Mouse (Mus musculus) cerebellum, adult 11 months (tissue): ENCODE data around the gene Cd40.
A peak's percentile ranks its signal among the peaks of the same experiment; 100 is the strongest.

ENCODE experiments used
- DNase-seq: peaks from one replicate; pipeline ENCODE4 v3.0.0; 2022

The Cd40 gene

DNA sequence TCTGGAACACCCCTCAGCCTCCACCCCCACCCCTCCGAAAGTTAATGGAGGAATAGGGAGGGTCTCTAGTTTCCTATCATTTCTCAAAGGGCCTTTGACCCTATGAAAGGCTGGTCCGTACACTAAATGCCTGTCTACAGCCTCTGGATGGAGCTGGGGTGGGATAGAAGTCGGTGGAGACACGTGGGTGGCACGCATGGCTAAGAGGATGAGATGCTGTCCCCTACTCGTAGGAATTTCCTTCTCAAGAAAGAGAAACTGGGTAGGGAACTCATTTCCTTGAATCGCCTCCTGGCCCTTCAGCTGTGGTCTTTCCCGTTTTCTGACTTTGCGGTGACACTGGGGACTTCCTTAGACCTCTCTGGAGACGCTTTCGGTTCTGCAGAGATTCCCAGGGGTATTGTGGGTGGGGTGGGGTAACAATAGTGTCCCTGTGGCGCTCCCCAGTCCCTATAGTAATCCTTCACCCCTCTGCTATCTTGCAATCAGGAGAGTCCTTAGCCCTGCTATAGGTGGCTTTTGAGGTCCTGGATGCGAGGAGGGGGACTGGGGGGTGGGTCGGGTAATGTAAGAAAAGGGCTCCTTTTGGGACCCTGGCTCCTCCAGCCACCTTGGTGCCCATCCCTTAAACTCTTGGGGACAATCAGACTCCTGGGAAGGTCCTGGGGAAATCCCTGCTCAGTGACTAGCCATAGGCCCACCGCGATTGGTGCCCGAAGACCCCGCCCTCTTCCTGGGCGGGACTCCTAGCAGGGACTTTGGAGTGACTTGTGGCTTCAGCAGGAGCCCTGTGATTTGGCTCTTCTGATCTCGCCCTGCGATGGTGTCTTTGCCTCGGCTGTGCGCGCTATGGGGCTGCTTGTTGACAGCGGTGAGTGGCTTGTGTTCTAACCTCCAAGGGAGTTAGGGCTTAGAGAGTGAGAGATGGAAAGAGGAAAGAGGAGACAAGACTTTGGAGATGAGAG is at the start of gene Cd40:
Cd40 (plus strand) TSS at position 740 of the 965 bp plus-strand sequence.
- no peak for DNase-seq

DNA sequence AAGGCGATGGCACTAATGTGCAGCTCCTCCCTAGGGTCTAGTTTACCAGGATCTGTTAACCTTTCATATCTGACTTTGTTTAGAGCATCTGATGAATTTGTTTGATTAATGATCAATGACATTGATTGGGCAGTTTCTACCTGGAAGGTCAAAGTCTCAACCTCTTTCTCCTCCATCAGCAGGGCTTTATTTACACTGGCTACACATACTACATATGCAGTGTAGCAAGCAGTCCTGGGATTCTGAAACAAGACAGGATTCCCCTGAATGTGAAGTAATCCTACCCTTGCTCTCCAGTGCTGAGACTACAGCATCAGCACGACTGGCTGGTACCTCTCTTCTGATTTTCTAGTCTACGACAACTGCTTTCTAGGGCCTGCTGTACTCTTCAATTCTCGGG is 48.6 kb upstream of the Cd40 start:
- DNase-seq = no peak

DNA sequence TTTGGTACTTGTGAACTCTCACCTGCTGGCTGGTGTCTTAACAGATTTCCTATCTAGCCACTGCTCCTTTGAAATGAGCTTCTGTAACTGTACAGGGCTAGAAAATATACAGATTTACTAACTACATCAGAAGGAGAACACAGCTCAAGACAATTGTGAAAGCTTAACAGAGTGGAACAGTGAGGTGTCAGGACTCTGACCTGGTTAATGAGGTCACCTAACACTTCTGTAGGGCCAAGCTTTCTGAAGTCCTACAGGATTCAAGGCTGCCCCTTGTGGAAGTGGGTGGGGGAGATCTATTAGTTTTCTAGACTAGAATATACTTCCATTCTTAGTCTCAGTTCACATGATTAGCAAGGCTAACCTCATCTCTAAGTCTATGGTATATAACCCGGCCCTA is 47.4 kb upstream of the Cd40 start:
- no peak for DNase-seq

DNA sequence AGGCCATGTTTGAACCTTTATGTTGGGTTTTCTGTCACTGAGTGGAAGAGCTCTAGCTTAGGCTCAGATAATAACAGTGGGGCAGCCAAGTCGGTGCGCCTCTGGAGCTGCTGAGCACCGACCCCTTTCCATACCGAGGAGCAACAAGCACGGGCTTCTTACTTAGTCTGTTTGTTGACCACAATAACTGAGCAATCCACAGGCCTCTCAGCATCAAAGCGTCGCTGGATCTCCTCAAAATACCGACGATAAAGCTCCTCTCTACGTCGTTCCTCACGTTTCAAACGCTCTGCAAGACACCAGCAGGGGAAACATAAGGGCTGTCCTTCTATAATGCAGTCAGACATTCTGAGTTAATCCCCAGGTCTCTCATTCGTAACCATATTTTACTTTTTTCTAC is 46.3 kb upstream of the Cd40 start:
- DNase-seq = no peak

DNA sequence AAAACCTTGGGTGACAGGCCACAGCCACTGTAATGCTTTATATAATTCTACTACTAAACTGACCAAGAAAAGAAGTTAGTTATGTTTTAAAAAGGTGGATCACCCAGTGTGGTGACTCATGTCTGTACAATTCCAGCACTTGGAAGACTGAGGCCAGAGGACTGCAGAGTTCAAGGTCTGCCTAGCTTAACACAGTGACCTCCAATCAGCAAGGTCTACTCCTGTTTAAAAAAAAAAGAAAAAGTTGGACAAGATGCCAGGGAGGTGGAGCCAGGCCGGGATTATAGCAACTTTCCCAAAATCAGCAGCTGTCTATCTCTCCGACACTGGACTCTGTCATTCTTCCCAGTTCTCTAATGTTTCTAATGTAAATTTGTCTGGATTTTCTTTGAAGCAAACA is 45.8 kb upstream of the Cd40 start:
- no peak for DNase-seq

DNA sequence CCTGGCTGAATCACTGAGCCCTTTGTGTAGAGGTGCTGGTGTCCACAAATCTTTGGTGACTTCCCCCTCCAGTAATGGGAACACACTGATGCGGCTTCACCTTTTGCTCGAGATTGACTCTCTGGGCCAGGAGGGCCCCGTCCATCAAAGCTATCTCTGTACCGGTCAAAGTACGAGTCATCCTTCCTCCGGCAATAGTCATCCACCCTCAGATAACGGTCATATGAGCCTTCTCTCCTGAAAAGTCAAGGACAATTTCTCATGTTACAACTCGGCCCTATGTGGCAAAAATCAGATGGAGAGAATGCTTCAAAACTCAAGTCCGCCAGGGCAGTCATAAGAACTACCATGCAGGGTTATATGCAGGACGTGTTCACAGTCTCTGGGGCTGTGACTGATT is 45.1 kb upstream of the Cd40 start:
- DNase-seq = no peak

DNA sequence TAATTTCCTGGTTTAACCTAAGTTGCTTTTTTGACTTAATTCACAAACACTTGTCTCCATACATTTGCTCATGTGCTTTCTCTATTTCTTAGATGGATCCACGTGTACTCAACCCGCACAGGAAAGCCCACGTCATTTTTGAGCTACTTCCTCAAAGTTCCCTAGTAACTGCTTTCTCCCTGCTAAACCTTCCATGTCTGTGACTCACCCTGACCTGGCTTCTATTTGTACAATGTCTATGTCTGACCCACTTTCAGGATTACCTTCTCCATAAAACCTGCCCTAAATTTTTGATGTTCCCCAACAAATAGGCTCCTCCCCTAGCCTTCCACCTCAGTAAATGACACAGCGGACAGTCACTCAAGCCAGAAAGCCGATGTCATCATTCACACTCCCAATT is 40.5 kb upstream of the Cd40 start:
- DNase-seq = no peak

DNA sequence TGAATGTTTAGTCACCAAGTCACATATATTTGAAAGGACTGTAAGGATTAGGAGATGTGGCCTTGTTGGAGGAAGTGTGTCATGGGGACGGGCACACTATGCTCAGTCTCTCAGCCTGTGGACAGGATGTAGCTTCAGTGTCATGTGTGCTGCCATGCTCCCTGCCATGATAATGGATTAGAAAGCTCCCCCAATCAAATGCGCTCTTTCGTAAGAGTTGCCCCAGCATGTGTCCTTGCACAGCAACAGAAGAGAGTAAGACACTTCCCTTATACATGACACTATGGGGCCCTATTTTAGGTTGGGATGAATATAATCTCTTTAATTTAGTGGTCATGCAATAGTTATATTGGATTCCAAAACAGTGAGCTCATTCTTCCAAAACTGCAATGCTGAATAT is 34.9 kb upstream of the Cd40 start:
- DNase-seq = no peak

DNA sequence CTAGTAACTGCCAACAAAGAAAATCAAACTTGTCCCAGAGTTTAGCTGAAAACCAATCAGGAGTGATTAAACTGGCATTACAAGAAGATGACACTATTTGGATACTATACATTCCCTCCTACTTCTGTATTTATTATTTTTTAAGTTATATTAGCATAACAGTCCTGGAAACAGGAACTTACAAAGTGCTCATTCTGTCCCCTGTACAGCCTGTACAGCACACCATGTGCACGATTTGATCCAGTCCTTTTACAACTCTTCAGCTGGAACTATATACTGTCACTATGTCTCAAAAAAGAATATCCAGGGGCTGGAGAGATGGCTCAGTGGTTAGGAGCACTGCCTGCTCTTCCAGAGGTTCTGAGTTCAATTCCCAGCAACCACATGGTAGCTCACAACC is 28.3 kb upstream of the Cd40 start:
- no peak for DNase-seq

DNA sequence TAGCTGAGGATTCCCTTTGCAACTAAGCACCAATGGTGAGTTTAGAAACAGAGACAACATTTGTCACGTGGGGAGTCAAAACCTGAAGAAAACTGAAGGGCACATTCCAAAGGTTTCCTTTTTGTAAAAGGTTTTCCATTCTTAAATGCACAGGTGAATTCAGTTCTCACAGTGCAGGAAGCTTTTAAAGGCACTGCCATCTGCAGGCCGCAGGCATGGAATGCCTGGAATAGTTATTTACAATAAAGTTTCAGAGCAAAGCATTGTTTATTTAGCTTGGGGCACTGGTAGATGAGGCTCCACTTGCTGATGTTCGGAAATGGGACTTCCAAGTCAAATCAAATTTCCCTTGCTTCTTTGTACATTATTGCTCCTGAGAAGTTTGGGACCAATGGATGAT is 22.9 kb upstream of the Cd40 start:
- DNase-seq = no peak

DNA sequence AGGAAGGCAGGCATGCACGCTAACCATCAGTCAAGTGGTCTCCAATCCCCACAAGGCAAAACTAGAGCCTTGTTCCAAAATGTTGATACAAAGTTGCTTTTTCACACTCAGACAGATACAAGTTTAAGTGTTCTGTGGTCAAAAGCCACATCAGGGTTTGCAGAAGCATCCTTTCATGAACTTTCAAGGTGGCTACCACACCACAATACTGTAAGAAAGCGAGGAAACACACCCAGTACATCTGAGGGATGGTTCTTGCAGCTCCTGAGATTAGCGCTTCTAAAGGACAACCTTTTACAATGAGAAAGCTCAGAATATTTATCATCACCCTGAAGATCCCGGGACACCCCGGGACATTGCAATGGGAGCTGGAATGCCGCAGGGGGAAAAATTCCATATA is 22.1 kb upstream of the Cd40 start:
- no peak for DNase-seq

DNA sequence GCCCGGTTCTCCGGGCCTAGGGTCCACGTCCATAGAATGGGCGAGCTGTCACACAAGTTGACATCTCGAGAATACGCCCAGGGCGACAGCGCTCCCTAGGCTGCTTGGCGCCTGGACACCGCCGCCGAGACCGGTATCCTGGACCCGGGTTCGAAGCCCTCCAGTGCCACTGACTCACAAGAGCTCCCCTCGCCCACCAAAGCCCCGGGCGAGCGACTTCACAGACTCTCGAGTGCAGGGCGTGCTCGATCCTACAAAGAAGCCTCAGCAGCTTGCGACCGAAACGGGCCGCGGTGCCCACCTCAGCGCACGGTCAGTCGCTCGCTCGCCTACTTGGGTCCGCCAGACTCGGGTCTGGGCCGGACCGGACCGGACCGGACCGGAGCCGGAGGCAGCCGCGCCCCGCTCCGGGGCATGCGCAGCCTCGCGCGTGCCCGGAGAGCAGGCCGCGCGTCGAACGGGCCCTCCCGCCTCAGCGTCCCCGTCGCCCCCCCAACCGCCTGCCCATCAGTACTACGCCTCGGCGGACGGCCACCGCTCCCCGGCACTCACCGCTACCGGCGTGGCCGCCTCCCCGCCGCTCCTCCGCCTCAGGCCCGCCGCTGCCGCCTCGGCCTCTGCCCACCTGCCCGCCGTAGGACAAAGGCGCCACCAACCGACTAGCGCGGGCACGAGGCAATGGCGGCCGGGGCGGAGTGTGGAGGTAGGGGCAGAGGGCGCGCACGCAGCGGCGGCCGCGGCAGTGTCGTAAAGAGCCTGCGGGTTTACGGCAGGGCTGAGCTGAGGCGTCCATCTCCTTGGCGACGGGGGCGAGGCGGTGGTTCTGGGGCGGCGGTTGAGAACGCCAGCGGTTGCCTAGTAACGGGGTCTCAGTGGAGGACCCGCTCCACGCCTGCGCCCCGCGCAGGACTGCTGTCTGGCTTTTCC is 21.0 kb upstream of the Cd40 start, which contains the start of gene Ncoa5:
Ncoa5 (minus strand) TSS at position 737 of the 927 bp plus-strand sequence.
- DNase-seq = peak; percentile 94

DNA sequence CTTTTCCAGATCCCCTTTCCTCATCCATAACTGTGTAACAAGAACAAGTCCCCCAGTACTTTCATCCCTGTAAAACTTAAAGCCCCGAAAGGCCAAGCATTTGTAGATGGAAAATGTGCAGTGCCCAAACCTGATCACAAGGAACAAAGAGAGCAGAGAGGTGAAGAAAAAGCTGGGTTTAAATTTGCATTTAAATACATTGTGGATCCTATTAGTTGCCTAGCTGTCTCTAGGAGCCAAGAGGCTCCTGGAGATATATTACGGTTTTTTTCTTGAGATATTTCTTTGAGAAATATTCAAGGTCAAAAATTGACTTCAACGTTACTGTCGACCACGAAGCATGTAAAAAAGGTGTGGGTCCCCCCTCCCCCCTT is 20.4 kb upstream of the Cd40 start:
- DNase-seq = no peak

DNA sequence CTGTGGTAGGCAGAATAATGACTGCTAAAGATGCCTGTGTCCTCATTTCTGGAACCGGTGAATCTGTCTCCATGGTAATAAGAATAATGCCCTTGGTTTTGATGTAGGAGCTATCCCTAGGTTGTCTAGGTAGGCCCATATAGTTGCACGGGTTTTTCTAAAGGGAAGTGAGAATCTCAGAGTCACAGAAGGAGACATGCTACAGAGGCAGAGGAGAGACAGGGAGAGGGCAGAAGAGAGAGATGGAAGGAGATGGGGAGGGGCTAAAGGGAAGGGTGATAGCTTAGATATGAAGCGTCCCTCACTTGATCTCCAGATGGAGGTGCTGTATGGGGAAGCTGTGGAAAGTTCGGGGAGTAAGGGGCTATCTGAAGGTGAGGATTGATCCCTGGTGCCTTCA is 18.0 kb upstream of the Cd40 start:
- no peak for DNase-seq

DNA sequence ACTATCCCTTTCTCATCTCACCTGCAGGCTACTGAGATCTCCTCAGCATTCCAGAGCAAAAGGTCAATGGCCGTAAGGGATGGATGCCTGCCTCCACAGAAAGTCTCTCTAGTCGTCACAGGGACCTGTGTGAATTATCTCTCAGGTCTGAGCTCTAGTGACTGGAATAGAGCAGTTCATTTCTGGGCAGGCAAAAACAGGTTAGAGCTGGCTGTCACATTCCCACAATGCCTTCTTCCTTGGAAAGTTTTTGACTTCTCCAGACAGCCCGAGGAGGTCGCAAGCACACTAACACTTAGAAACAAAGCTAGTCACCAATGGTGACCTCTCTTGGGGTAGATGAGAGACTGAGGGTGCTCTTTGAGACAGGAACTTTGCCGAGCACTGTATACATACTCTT is 13.3 kb upstream of the Cd40 start:
- DNase-seq = no peak

DNA sequence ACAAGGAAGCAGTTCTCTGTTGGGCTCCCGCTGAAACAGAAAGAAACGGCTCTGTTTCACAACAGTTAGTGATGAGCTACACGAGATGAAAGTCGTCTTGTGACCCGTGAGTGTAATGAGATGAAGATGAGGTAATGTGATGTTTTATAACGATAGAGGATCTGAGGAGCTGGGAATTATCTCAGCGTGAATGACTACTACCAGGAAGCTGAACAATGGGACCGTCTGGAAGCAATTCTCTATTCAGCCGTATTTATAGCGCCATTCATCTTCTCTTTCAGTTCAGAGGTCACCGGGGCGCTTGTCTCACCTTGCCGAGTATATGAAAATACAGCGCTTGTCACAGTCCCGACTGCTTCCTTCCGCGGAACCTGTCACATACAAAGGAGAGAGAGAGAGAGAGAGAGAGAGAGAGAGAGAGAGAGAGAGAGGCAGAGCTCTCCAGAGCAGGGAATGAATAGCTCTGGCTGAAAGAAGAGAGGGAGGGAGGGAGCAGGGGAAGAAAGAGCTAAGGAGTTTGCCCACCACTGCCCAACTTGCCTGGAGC is 12.3 kb upstream of the Cd40 start:
- no peak for DNase-seq

DNA sequence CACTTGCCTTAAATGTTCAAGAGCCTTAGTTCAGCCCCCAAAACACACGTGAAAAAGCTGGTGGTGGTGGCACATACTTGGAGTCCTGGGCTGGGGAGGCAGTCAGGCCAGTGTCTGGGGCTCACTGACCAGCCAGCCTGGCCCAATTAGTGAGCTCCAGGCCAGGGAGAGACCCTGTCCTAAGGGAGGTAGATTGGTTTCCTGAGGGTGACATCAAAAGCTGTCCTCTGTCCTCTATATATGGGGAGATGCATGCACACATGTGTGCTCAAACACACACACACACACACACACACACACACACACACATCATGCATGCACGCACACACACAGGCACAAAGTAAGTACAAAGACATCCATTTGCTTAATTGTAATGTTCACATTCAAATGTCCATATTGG is 11.7 kb upstream of the Cd40 start:
- no peak for DNase-seq

DNA sequence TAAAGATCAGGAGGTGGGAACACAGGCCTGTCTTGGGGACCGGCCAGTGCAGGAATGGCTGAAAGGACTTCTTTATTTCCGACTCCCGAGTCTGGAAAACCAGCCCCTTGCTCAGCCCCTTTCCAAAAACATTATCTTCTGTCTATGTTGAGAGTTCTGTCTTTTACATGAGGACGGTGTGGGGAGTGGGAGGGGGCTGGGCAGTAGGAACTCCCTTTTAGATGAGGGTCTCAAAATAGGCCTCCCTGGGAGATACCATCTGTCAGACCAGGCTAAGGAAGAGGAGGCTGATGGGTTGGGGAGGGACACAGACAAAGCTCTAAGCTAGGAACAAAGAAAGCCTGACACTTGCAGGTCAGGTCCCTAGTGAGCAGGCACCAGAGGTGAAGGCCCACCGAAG is 6.4 kb upstream of the Cd40 start:
- no peak for DNase-seq

DNA sequence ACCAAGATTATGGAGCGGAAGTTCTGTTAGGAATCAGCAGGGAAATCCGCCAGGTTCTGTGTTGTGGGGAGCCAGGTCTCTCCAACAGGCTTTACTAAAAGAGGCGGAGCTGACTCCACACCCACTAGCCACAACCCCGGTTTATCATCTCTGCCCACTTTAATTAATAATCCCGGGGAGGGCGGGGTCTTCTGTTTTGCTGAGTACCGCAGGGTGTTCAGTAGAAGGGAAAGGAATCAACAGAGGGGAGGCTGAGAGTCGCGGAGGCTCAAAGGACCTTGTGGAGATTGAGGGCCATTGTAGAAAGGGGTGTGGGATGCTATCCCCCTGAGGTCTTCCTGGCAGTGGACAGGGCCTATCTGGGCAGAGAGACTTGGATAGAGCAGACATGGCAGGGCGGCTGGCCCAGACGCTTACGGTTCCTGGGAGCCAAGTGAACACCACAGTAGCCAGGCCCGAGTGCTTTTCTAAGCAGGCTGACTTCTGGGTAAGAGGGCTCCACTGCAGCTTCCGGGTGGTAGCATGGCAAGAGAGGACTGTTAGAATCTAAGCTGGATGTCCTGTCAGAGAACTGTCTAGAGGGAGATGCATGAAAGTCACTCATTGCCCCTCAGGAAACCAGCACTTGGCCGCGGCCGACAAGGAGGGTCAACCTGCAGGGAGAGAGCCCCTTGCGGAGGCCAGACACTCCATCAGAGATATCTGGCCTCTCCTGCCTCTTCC is 4.4 kb upstream of the Cd40 start:
- DNase-seq = no peak

DNA sequence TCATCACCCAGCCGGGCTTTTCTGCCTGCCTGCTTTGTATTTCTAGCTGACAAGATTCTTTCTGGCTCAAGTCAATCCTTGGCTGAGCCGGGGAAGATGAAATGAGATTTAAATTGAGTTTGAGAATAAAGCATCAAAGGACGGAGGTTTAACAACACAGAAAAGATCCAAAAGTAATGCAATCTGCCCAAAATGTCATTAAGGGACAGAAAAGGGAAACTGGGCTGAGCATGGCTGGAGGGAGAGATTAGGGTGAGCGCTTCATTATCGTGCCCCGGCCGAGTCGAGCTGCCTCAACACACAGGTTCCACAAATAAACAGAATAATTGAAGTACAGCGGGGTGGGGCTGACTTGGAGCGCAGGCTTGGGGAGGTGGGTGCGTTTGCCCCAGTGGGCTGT is 3.9 kb upstream of the Cd40 start:
- no peak for DNase-seq

DNA sequence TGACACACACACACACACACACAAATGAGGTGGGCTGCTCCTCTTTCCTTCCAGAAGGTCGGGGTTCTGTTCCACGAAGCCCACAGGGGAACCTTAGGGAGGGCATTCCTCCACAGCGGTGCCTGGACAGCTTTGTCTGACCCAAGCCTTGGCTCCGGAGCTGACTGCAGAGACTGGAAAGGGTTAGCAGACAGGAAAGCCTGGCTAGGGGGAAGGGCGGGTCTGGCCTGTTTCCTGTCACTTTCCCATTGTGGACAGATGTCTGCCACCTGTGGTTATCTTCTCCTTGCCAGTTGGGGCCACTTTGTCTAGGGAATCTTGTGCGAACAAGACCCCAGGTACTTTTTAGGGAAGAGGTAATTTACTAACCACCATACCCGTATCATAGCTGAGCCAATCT is 478 bp downstream of the Cd40 start:
- no peak for DNase-seq

DNA sequence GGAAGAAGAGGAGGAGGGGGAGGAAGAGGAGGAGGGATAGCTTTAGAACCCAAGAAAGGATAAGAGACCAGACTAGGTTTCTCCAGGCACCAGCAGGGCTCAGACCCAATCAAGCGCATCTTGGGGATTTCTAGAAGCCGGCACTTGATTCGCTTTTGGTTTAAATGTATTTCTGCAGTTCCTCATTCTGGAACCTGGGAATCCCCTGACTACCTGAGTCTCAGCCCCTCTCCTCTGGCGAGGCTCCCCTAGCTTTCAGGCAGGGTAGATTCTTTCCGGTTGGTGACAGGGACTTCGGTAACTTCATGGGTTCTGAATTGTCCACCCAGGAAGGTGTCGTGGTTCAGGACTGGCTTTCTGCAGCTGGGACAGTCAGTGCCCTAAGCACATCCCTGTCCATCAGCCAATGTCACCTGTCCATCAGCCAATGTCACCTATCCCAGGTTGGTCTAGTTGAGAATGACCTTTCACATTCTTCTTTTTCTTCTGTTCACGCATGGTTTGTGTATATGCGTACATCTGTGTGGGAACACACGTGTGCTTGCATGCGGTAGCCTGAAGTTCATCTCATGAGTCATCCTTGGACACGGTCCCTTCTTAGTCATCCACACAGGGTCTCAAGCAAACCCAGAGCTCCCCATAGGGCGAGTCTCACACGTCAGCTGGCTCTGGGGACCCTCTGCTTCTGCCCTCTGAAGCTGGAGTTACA is 1.1 kb downstream of the Cd40 start:
- no peak for DNase-seq
